15 mouse cellular contexts compared by ENCODE assay signal in the genomic region with DNA sequence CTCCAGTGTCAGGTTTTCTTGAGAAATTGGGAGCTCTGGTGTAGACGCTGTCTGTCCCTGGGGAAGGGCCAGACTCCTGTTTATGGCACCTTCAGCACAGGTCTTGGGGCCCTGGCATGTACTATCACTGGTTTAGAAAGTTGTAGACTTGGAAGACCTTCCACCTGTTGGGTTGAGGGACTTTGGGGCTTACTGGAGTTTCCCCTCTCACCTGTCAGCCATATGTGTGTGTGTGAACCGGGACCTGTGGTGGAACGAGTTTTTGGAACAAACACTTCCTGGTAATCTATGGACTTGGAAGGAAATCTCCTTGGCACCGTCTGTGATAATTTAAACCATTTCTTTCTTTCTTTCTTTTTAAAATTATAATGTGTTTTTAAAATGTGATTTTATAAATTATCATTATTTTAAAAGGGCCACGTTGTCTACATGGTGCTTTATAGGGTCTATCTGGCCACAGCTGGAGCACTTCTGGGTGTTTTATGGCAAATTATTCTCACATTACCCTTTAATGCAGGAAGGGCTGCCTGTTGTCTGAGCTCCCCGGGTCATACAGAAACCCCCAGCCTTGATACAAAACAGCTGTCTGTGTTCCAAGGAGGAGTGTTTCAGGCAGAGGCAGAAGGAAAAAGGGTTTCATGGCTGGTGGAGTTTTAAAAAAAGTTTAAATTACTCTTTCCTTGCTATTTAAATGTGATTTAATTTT.
DNase-seq lines count a peak whose midpoint lies in the region; ATAC-seq lines count a peak whose summit lies in the region.
"Had no signal": no experiment of that assay in that cellular context is flagged by ENCODE, and none has a peak within 500 bp of the region (broad histone marks: within the 10 kb centered on the region; RNA-seq: fewer than 3 reads in every experiment).

No protein-coding gene starts in this region.

- no peaks in the 10 kb centered on the region for H3K36me3 ChIP-seq in kidney, embryonic 16.5 days (ENCODE audit: insufficient read depth, low read length)
- H3K36me3 ChIP-seq in limb, embryonic 11.5 days (ENCODE audit: control insufficient read depth, insufficient read depth, low read length): no peaks in the 10 kb centered on the region
- H3K36me3 ChIP-seq: forebrain, embryonic 15.5 days; G1E; lung, embryonic 15.5 days had no signal

- WGBS in kidney, embryonic 16.5 days: 22% methylated on average over 6 of the region's 6 CpGs
- WGBS in limb, embryonic 11.5 days: 10% methylated on average over 6 of the region's 6 CpGs

- no peak overlapping the region for H3K4me2 ChIP-seq in kidney, embryonic 16.5 days (replicated peaks; ENCODE audit: low read depth, low read length)
- 0 out of 2 replicates have a peak overlapping the region, but pooled peaks have one; percentile 26 for H3K4me2 ChIP-seq in limb, embryonic 11.5 days (ENCODE audit: low read depth, severe bottlenecking)
- H3K4me2 ChIP-seq: forebrain, embryonic 15.5 days; lung, embryonic 15.5 days had no signal

- ATAC-seq in kidney, embryonic 16.5 days (ENCODE audit: low FRiP score, low TSS enrichment): peak; percentile 85
- peak; percentile 85 for ATAC-seq in limb, embryonic 11.5 days (ENCODE audit: insufficient number of reproducible peaks, low FRiP score, low TSS enrichment, low read depth)
- ATAC-seq: forebrain, embryonic 15.5 days had no signal

- no peaks in the 10 kb centered on the region for H3K27me3 ChIP-seq in kidney, embryonic 16.5 days (ENCODE audit: insufficient read depth, low read length)
- H3K27me3 ChIP-seq in limb, embryonic 11.5 days (ENCODE audit: control insufficient read depth, insufficient read depth, low read length): no peaks in the 10 kb centered on the region
- H3K27me3 ChIP-seq: forebrain, embryonic 15.5 days; lung, embryonic 15.5 days had no signal

- H3K9me3 ChIP-seq in kidney, embryonic 16.5 days (ENCODE audit: low read length): no peaks in the 10 kb centered on the region
- H3K9me3 ChIP-seq in limb, embryonic 11.5 days (ENCODE audit: control insufficient read depth, low read length): no peaks in the 10 kb centered on the region
- H3K9me3 ChIP-seq: forebrain, embryonic 15.5 days; G1E; lung, embryonic 15.5 days had no signal

- H3K4me3 ChIP-seq in kidney, embryonic 16.5 days (ENCODE audit: low read length): no peak overlapping the region
- H3K4me3 ChIP-seq in limb, embryonic 11.5 days (ENCODE audit: low read depth, low read length): no peak overlapping the region
- H3K4me3 ChIP-seq: forebrain, embryonic 15.5 days; lung, embryonic 15.5 days had no signal

- H3K9ac ChIP-seq in kidney, embryonic 16.5 days (replicated peaks; ENCODE audit: low read length): no peak overlapping the region
- no peak overlapping the region for H3K9ac ChIP-seq in limb, embryonic 11.5 days (ENCODE audit: low read length)
- H3K9ac ChIP-seq: forebrain, embryonic 15.5 days; lung, embryonic 15.5 days had no signal

- H3K27ac ChIP-seq in kidney, embryonic 16.5 days (ENCODE audit: low read length): peak overlapping the region; percentile 78
- peak overlapping the region; percentile 81 for H3K27ac ChIP-seq in limb, embryonic 11.5 days (replicated peaks; ENCODE audit: low read depth, low read length)
- H3K27ac ChIP-seq: forebrain, embryonic 15.5 days; lung, embryonic 15.5 days had no signal

- no peak for DNase-seq in kidney, adult 18-20 months
- peak; percentile 70 for DNase-seq in embryo, embryonic 10 days (ENCODE audit: low spot score)
- peak; percentile 82 for DNase-seq in embryo, embryonic 11 days
- peak; percentile 68 for DNase-seq in limb, embryonic 11.5 days (ENCODE audit: low spot score)
- DNase-seq in frontal cortex, postnatal 10 days (ENCODE audit: low spot score in 2 of 2): no peak
- DNase-seq in adrenal gland, adult 2 months: no peak
- DNase-seq: adrenal gland, postnatal 10 days; cerebellum, adult 9-10 months; gastrocnemius, postnatal 14 days; heart, postnatal 14 days; right cerebral cortex, postnatal 4 days had no signal

- H3K4me1 ChIP-seq in kidney, embryonic 16.5 days (ENCODE audit: insufficient read depth, low read length): peaks cover 35% of the 10 kb centered on the region
- peaks cover 34% of the 10 kb centered on the region for H3K4me1 ChIP-seq in limb, embryonic 11.5 days (ENCODE audit: control insufficient read depth, insufficient read depth, low read length)
- H3K4me1 ChIP-seq: forebrain, embryonic 15.5 days had no signal

Comparison
In these comparisons a context has a peak if more than half of its experiments do, and no peak if none do; other contexts are left out.
1. DNase-seq: peak in embryo, embryonic 10 days (single experiment), embryo, embryonic 11 days (single experiment) and limb, embryonic 11.5 days (single experiment); none in kidney, adult 18-20 months (single experiment), frontal cortex, postnatal 10 days (0 of 2) and adrenal gland, adult 2 months (single experiment).